Mouse (Mus musculus) lung, postnatal 0 days (tissue): ENCODE data around the gene Cyp2d22. TPM values are rescaled to one million over a fixed set of nuclear protein-coding genes. Genes with fewer than 3 reads are reported as not detected.

Experiments used
- ATAC-seq: fragments of 200-750 bp; cut with Nextera tagmentation; 2 replicates; pipeline ENCODE4 v1.8.0; 2017; ENCODE audit warnings: moderate library complexity
- DNase-seq: peaks from one replicate; pipeline ENCODE4 v3.0.0-alpha.2; 2016; ENCODE audit warnings: low spot score
- H3K27ac ChIP-seq: fragments of 300-500 bp; sonication (generic); 2 replicates; pipeline ENCODE4 v1.5.1; 2014; ENCODE audit warnings: antibody characterized with exemption, mild to moderate bottlenecking, low read length, mixed read lengths
- H3K27me3 ChIP-seq: fragments of 300-500 bp; sonication (generic); replicated peaks from 2 replicates; pipeline ENCODE4 v1.6.1; 2014; ENCODE audit warnings: low read length, mixed read lengths; ENCODE audit not compliant: insufficient read depth
- H3K36me3 ChIP-seq: fragments of 300-500 bp; sonication (generic); 2 replicates; pipeline ENCODE4 v1.6.1; 2014; ENCODE audit warnings: low read length, mixed read lengths; ENCODE audit not compliant: insufficient read depth
- H3K4me1 ChIP-seq: fragments of 300-500 bp; sonication (generic); 2 replicates; pipeline ENCODE4 v1.6.1; 2014; ENCODE audit warnings: antibody characterized with exemption, low read depth, low read length, mixed read lengths; ENCODE audit not compliant: insufficient read depth
- H3K4me2 ChIP-seq: fragments of 300-500 bp; sonication (generic); replicated peaks from 2 replicates; pipeline ENCODE4 v1.6.1; 2014; ENCODE audit warnings: low read depth, mild to moderate bottlenecking, low read length, moderate library complexity, mixed read lengths
- H3K4me3 ChIP-seq: fragments of 300-500 bp; sonication (generic); 2 replicates; pipeline ENCODE4 v1.5.1; 2014; ENCODE audit warnings: low read depth, low read length
- H3K9ac ChIP-seq: fragments of 300-500 bp; sonication (generic); replicated peaks from 2 replicates; pipeline ENCODE4 v1.6.1; 2014; ENCODE audit warnings: low read depth, mild to moderate bottlenecking
- H3K9me3 ChIP-seq: fragments of 300-500 bp; sonication (generic); 2 replicates; pipeline ENCODE4 v1.6.1; 2016; ENCODE audit warnings: low read length, mixed read lengths
- CTCF ChIP-seq: IDR thresholded peaks from 2 replicates; pipeline ENCODE4 v1.5.1; 2016; ENCODE audit warnings: antibody characterized with exemption, mild to moderate bottlenecking
- EP300 ChIP-seq: IDR thresholded peaks from 2 replicates; pipeline ENCODE4 v1.6.1; 2016; ENCODE audit warnings: antibody characterized with exemption, mild to moderate bottlenecking, control low read depth
- WGBS: fragments of 180-500 bp; shearing (Covaris S2); extraction: QIAGEN DNeasy Blood & Tissue Kit; methylation state at CpG from one replicate; pipeline ENCODE4 v1.1.7; 2014; 5-methylcytosine and 5-hydroxymethylcytosine counted together
- polyA plus RNA-seq: library from polyadenylated mRNA; unstranded; fragments of >200 nt; fragmentation: Nextera tagmentation; extraction: Ambion mirVana; gene quantifications from 2 replicates; pipeline ENCODE4 v1.2.1, GENCODE M21; 2015

Gene Cyp2d22
- polyA plus RNA-seq, 1 experiment from 2014 or later = 13.3 TPM

GRCm38 (mm10) chr15:82354126-82354945 is 25.7 kb downstream of the Cyp2d22 start, which contains the start of gene Ndufa6:
Gene Ndufa6, minus strand, starts transcription at chr15:82354322.
- Histone ChIP-seq H3K9ac (peak within 1 kb of the TSS; percentile 96), H3K36me3 (peaks cover 17% of the 10 kb centered on the region; the same call in 1 of the 2 replicates), H3K4me3 (peak within 1 kb of the TSS; percentile 87), H3K9me3 (no peaks in the 10 kb centered on the region), H3K27ac (peak within 1 kb of the TSS; percentile 93), H3K4me1 (peaks cover 8% of the 10 kb centered on the region), H3K4me2 (peak within 1 kb of the TSS; percentile 80), H3K27me3 (no peaks in the 10 kb centered on the region)
- ATAC-seq = peak; percentile 100
- peak; percentile 99 for TF ChIP-seq CTCF
- peak; percentile 47; the same call in 1 of the 2 replicates for TF ChIP-seq EP300
- peak; percentile 100 for DNase-seq
- 2% methylated on average over 57 of the region's 57 CpGs for WGBS

GRCm38 (mm10) chr15:82353745-82354113 is 26.3 kb downstream of the Cyp2d22 start:
- peak; percentile 17 for ATAC-seq
- peaks cover 18% of the 10 kb centered on the region for H3K36me3 ChIP-seq
- TF ChIP-seq CTCF (no peak), EP300 (no peak)

GRCm38 (mm10) chr15:82353078-82353744 is 26.8 kb downstream of the Cyp2d22 start:
- WGBS = 20% methylated on average over 14 of the region's 14 CpGs
- TF ChIP-seq CTCF = no peak
- no peak for DNase-seq
- peaks cover 8% of the 10 kb centered on the region for H3K4me1 ChIP-seq
- peak overlapping the region; percentile 80 for H3K27ac ChIP-seq
- H3K4me2 ChIP-seq = peak overlapping the region; percentile 80
- H3K27me3 ChIP-seq = no peaks in the 10 kb centered on the region
- H3K36me3 ChIP-seq = peaks cover 23% of the 10 kb centered on the region
- no peaks in the 10 kb centered on the region for H3K9me3 ChIP-seq
- H3K4me3 ChIP-seq = peak overlapping the region; percentile 87
- peak overlapping the region; percentile 96 for H3K9ac ChIP-seq
- ATAC-seq = no peak

More at GRCm38 (mm10) chr15:82353745-82354113, 26.3 kb downstream of the Cyp2d22 start:
- Histone ChIP-seq H3K9ac (peak overlapping the region; percentile 96), H3K9me3 (no peaks in the 10 kb centered on the region), H3K27me3 (no peaks in the 10 kb centered on the region), H3K4me2 (peak overlapping the region; percentile 80), H3K27ac (peak overlapping the region; percentile 80), H3K4me1 (peaks cover 8% of the 10 kb centered on the region), H3K4me3 (peak overlapping the region; percentile 87)
- DNase-seq = no peak
- WGBS = under 1% methylated on average over 23 of the region's 23 CpGs

- 65% methylated on average over 3 of the region's 3 CpGs for WGBS
- Histone ChIP-seq H3K9me3 (no peaks in the 10 kb centered on the region), H3K27me3 (no peaks in the 10 kb centered on the region), H3K4me3 (no peak overlapping the region), H3K4me2 (no peak overlapping the region), H3K36me3 (peaks cover 27% of the 10 kb centered on the region), H3K27ac (no peak overlapping the region), H3K9ac (no peak overlapping the region), H3K4me1 (peaks cover 17% of the 10 kb centered on the region)
- no peak for ATAC-seq
- TF ChIP-seq CTCF (no peak), EP300 (no peak)
- no peak for DNase-seq
Observed at GRCm38 (mm10) chr15:82351480-82351879, 28.6 kb downstream of the Cyp2d22 start.

GRCm38 (mm10) chr15:82350349-82350748 is 29.7 kb downstream of the Cyp2d22 start:
- DNase-seq (no peak), ATAC-seq (no peak)
- no peak overlapping the region for H3K4me2 ChIP-seq
- H3K36me3 ChIP-seq = peaks cover 27% of the 10 kb centered on the region
- peaks cover 17% of the 10 kb centered on the region for H3K4me1 ChIP-seq
- WGBS = 81% methylated on average over 4 of the region's 4 CpGs
- no peak overlapping the region for H3K4me3 ChIP-seq
- no peaks in the 10 kb centered on the region for H3K27me3 ChIP-seq
- H3K9me3 ChIP-seq = no peaks in the 10 kb centered on the region
- no peak overlapping the region for H3K9ac ChIP-seq
- no peak overlapping the region for H3K27ac ChIP-seq
- TF ChIP-seq CTCF (no peak), EP300 (no peak)

GRCm38 (mm10) chr15:82348999-82349341 is 31.1 kb downstream of the Cyp2d22 start:
- Histone ChIP-seq H3K27me3 (no peaks in the 10 kb centered on the region), H3K27ac (no peak overlapping the region), H3K4me1 (peaks cover 17% of the 10 kb centered on the region), H3K9me3 (no peaks in the 10 kb centered on the region), H3K4me2 (no peak overlapping the region), H3K4me3 (no peak overlapping the region), H3K9ac (no peak overlapping the region), H3K36me3 (peaks cover 27% of the 10 kb centered on the region)
- DNase-seq = no peak
- WGBS = 79% methylated on average over 2 of the region's 2 CpGs
- TF ChIP-seq EP300 = no peak
- no peak for TF ChIP-seq CTCF
- no peak for ATAC-seq
